Mouse (Mus musculus) heart, embryonic 15.5 days (tissue): ENCODE data around the gene Rpsa. TPM values are rescaled to one million over a fixed set of nuclear protein-coding genes. Genes with fewer than 3 reads are reported as not detected.

Experiments
- ATAC-seq: fragments of 200-750 bp; cut with Nextera tagmentation; replicated peaks from 2 replicates; pipeline ENCODE4 v1.8.0; 2017; ENCODE audit warnings: low read depth, moderate TSS enrichment; ENCODE audit not compliant: insufficient number of reproducible peaks, insufficient read depth, low FRiP score
- H3K27ac ChIP-seq: fragments of 300-500 bp; sonication (generic); 2 replicates; pipeline ENCODE4 v1.5.1; 2015; ENCODE audit warnings: mild to moderate bottlenecking, inconsistent platforms
- H3K27me3 ChIP-seq: fragments of 300-500 bp; sonication (generic); 2 replicates; pipeline ENCODE4 v1.6.1; 2015; ENCODE audit warnings: inconsistent platforms
- H3K36me3 ChIP-seq: fragments of 300-500 bp; sonication (generic); 2 replicates; pipeline ENCODE4 v1.6.1; 2015; ENCODE audit warnings: mild to moderate bottlenecking, inconsistent platforms
- H3K4me1 ChIP-seq: fragments of 300-500 bp; sonication (generic); replicated peaks from 2 replicates; pipeline ENCODE4 v1.6.1; 2015; ENCODE audit warnings: inconsistent platforms
- H3K4me2 ChIP-seq: fragments of 300-500 bp; sonication (generic); 2 replicates; pipeline ENCODE4 v1.6.1; 2015; ENCODE audit warnings: inconsistent platforms, mild to moderate bottlenecking, moderate library complexity
- H3K4me3 ChIP-seq: fragments of 300-500 bp; sonication (generic); 2 replicates; pipeline ENCODE4 v1.5.1; 2015; ENCODE audit warnings: mild to moderate bottlenecking, inconsistent platforms
- H3K9ac ChIP-seq: fragments of 300-500 bp; sonication (generic); 2 replicates; pipeline ENCODE4 v1.6.1; 2015; ENCODE audit warnings: mild to moderate bottlenecking, inconsistent platforms
- H3K9me3 ChIP-seq: fragments of 300-500 bp; sonication (generic); replicated peaks from 2 replicates; pipeline ENCODE4 v1.6.1; 2016; ENCODE audit warnings: inconsistent platforms
- WGBS: fragments of 180-500 bp; shearing (Covaris S2); methylation state at CpG from one replicate; pipeline ENCODE4 v1.1.7; 2015; ENCODE audit warnings: mixed read lengths; 5-methylcytosine and 5-hydroxymethylcytosine counted together
- polyA plus RNA-seq: library from polyadenylated mRNA; unstranded; fragments of >200 nt; fragmentation: Nextera tagmentation; extraction: Ambion mirVana; gene quantifications from 2 replicates; pipeline ENCODE4 v1.2.1, GENCODE M21; 2015

Rpsa gene
- polyA plus RNA-seq, 1 experiment from 2014 or later: 679 TPM

- H3K27me3 ChIP-seq: peaks cover 9% of the 10 kb centered on the region; the same call in 1 of the 2 replicates
- H3K4me3 ChIP-seq: no peak overlapping the region
- no peak for ATAC-seq
- no peak overlapping the region for H3K4me2 ChIP-seq
- H3K9me3 ChIP-seq: no peaks in the 10 kb centered on the region
- WGBS: 82% methylated on average over 18 of the region's 18 CpGs
- no peaks in the 10 kb centered on the region for H3K4me1 ChIP-seq
- H3K27ac ChIP-seq: no peak overlapping the region
- H3K36me3 ChIP-seq: no peaks in the 10 kb centered on the region
- no peak overlapping the region for H3K9ac ChIP-seq
Observed at GRCm38 (mm10) chr9:120174436-120175137, 47.1 kb downstream of the Rpsa start.

- no peak overlapping the region for H3K9ac ChIP-seq
- H3K4me1 ChIP-seq: no peaks in the 10 kb centered on the region
- no peaks in the 10 kb centered on the region for H3K36me3 ChIP-seq
- no peak overlapping the region for H3K4me2 ChIP-seq
- no peak for ATAC-seq
- 77% methylated on average over 10 of the region's 10 CpGs for WGBS
- no peaks in the 10 kb centered on the region for H3K27me3 ChIP-seq
- no peak overlapping the region for H3K27ac ChIP-seq
- H3K9me3 ChIP-seq: no peaks in the 10 kb centered on the region
- H3K4me3 ChIP-seq: no peak overlapping the region
Observed at GRCm38 (mm10) chr9:120178813-120179212, 51.3 kb downstream of the Rpsa start.

Other genes with a start within 250 kb of the Rpsa start
- 31.5 and 35.0 TPM in 2 replicates for gene Wdr48, start 232.8 kb upstream of the Rpsa start, polyA plus RNA-seq
- gene Gorasp1, start 190.1 kb upstream of the Rpsa start, polyA plus RNA-seq: 16.6 and 24.3 TPM in 2 replicates
- 0.08 and 0.29 TPM in 2 replicates for gene Ttc21a, start 190.1 kb upstream of the Rpsa start, polyA plus RNA-seq
- gene Csrnp1, start 143.0 kb upstream of the Rpsa start, polyA plus RNA-seq: 6.9 and 8.2 TPM in 2 replicates
- gene Xirp1, start 104.1 kb upstream of the Rpsa start, polyA plus RNA-seq: 45.2 and 51.0 TPM in 2 replicates
- 7.5 and 10.0 TPM in 2 replicates for gene Cx3cr1, start 57.8 kb upstream of the Rpsa start, polyA plus RNA-seq
- gene Ccr8, start 35.6 kb upstream of the Rpsa start, polyA plus RNA-seq: 0.62 and 1.6 TPM in 2 replicates
- gene Slc25a38, start 17.3 kb upstream of the Rpsa start, polyA plus RNA-seq: 18.8 and 22.0 TPM in 2 replicates
- 0.05 TPM in 1 of 2 replicates, not detected in the other for gene Mobp, start 22.0 kb downstream of the Rpsa start, polyA plus RNA-seq
- gene Myrip, start 173.8 kb downstream of the Rpsa start, polyA plus RNA-seq: 0.26 and 0.94 TPM in 2 replicates